Mouse (Mus musculus): ENCODE measurements around the gene Sun5. TPM values are rescaled to one million over a fixed set of nuclear protein-coding genes. Genes with fewer than 3 reads are reported as not detected.

Gene Sun5
- polyA plus RNA-seq, 1 experiment from 2014 or later: not detected

- no peak for DNase-seq (ENCODE audit: low spot score)
These were observed 48.8 kb downstream of the Sun5 start for GRCm38 (mm10) chr2:153822005-153822543.

- DNase-seq (ENCODE audit: low spot score): no peak
These were observed 61.0 kb downstream of the Sun5 start for GRCm38 (mm10) chr2:153809921-153810320.

GRCm38 (mm10) chr2:153808841-153809240 lies 62.0 kb downstream of the Sun5 start:
- no peak for DNase-seq (ENCODE audit: low spot score)

- DNase-seq (ENCODE audit: low spot score): no peak
These were observed 62.7 kb downstream of the Sun5 start for GRCm38 (mm10) chr2:153808146-153808545.

GRCm38 (mm10) chr2:153807464-153807863 lies 63.4 kb downstream of the Sun5 start:
- DNase-seq (ENCODE audit: low spot score): peak; percentile 50

Other genes starting within 250 kb of the Sun5 start
- 88.5 and 89.0 TPM in 2 replicates for gene Commd7, start 238.3 kb downstream of the Sun5 start, polyA plus RNA-seq (2015; fragmentation: Nextera tagmentation; extraction: Ambion mirVana)
- 17.9 and 19.3 TPM in 2 replicates for gene Dnmt3b, start 221.6 kb downstream of the Sun5 start, polyA plus RNA-seq (2015; fragmentation: Nextera tagmentation; extraction: Ambion mirVana)
- gene Dnmt3c, start 174.4 kb downstream of the Sun5 start, polyA plus RNA-seq (2015; fragmentation: Nextera tagmentation; extraction: Ambion mirVana): not detected in 2 replicates
- gene Mapre1, start 129.8 kb downstream of the Sun5 start, polyA plus RNA-seq (2015; fragmentation: Nextera tagmentation; extraction: Ambion mirVana): 281 and 293 TPM in 2 replicates
- gene Efcab8, start 91.2 kb downstream of the Sun5 start, polyA plus RNA-seq (2015; fragmentation: Nextera tagmentation; extraction: Ambion mirVana): 0.57 and 0.85 TPM in 2 replicates
- 0.22 and 0.33 TPM in 2 replicates for gene Bpifb2, start 4.0 kb upstream of the Sun5 start, polyA plus RNA-seq (2015; fragmentation: Nextera tagmentation; extraction: Ambion mirVana)
- 0.14 TPM in 1 of 2 replicates, not detected in the other for gene Bpifb6, start 29.3 kb upstream of the Sun5 start, polyA plus RNA-seq (2015; fragmentation: Nextera tagmentation; extraction: Ambion mirVana)
- gene Bpifb3, start 47.1 kb upstream of the Sun5 start, polyA plus RNA-seq (2015; fragmentation: Nextera tagmentation; extraction: Ambion mirVana): 0.44 and 0.51 TPM in 2 replicates
- 0.10 and 0.19 TPM in 2 replicates for gene Bpifb4, start 67.1 kb upstream of the Sun5 start, polyA plus RNA-seq (2015; fragmentation: Nextera tagmentation; extraction: Ambion mirVana)
- 0.10 and 0.17 TPM in 2 replicates for gene Bpifa6, start 103.9 kb upstream of the Sun5 start, polyA plus RNA-seq (2015; fragmentation: Nextera tagmentation; extraction: Ambion mirVana)
- gene Bpifa2, start 137.2 kb upstream of the Sun5 start, polyA plus RNA-seq (2015; fragmentation: Nextera tagmentation; extraction: Ambion mirVana): 0.18 and 0.22 TPM in 2 replicates

All from thymus, postnatal 0 days (tissue).